Mouse (Mus musculus) induced T-regulatory cell, adult 2 months (primary cell): ENCODE measurements at regions not wholly inside any gene's neighbourhood (a gene's known extent, or its start where the extent isn't known, plus 50 kb on each side); places are given as distances from the start of the nearest gene placed in this dataset.

Source experiments
- DNase-seq: peaks from one replicate; pipeline ENCODE4 v3.0.0-alpha.2; 2012; ENCODE audit warnings: low read depth

DNA sequence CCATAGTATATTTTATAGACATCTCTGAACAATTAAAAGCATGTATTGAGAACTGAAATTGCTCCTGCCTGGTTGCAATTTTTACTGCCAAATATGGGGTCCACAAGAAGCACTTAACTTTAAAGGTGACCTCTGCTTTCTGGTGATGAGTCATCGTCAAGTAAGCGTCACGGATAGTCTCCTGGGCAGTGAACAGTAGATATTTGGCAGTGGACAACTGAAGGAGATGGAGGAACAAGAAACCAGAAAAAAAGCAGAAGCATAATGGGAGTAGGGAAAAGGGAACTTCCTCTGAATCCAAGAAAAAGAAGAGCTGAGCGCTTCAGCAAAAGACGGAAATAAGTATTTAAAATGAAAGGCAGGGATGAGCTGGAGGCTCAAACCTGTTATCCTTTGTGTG is 199.3 kb downstream of the Sox4 start:
- no peak for DNase-seq

DNA sequence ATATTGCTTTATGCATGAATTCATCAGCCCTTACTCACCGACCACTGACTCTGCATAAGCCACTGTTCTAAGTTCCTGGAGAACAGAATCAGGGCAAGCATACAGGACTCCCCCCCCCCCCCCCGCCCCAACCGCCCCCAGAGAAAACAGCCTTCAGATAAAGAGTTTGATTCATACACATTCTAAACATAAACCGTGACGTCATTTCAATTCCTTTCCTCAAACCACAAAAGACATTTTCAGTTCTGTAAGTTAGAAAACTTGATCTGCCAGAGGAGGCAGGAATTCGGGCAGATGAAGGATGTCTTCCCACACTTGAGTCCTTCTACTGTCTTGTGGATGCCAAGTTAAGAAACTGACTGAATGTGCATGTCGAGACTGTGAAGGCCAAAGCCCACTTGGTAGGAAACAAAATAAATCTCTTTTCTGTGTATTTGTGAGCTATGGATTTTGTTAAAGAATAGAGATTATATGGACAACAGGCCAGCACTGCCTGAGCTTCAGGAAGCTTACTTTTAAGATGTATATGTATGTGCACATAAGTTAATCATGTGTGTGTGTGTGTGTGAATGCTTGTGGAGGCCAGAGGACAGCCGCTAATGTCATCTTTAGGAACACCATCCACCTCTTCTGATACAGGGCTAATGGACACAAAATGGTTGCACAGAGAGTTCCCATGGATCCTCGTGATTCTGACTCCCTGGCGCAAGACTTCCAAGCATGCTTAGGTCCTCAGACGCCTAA is 202.4 kb downstream of the Sox4 start:
- DNase-seq, result no peak

DNA sequence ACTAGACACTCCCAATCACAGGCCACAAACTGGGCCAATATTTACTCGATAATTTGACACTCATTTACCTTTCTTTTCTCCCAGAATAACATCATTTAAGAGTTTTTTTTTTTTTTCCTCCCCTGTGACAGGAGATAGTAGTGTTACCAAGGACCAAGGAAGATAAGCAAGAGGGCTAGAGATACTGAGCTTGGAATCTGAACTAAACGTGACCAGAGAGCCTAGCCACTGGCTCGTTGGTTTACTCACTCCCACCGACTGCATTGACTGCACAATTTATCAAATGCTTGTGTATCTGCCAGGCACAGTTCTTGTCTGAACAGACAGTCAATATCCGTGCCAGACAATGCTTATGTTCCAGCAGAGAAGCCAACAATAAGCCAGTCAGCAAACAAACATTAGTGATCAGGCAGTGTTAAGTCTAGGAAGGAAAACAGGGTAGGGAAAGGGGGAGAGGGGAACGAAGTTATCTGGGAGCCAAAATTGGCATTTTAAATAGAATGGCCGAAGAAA is 213.3 kb downstream of the Sox4 start:
- DNase-seq, result no peak

DNA sequence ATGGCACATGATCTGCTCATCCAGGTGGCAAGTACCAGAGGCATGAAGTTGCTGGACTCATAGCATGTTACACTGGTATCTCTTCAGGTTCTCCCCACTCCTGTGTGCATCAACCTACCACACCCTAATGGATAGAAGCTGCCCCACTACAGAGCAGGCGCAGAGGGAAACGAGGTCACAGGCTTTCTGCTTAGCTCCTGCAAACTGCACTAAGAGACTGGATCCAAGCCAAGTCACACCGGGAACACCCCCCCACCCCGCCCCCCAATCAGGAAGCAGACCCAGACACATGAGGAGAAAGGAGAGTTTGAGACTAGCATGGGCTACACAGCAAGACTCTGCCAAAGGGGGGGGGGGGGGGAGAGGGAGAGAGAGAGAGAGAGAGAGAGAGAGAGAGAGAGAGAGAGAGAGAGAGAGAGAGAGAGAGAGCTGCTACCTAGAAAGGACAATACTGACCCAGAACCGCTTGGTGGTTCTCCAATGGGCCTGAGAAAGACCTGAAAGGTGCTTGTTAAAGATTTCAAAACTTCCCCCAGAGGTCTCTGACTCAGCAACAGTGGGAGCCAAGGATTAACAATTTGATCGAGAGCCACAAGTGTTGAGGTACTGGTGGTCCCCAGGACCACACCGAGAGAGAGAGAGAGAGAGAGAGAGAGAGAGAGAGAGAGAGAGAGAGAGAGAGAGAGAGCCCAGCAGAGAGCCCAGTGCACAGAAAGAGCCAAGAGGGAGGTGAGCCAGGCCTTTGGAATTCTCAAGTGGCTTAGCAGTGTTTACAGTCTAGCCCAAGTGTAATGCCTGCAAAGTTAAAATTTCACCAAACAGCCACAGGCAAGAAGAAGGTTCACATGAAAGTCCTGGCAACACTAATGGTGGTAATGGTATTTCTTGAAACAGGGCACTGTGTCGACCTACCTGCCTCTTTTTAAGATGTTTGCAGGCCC is 215.1 kb downstream of the Sox4 start:
- no peak for DNase-seq

DNA sequence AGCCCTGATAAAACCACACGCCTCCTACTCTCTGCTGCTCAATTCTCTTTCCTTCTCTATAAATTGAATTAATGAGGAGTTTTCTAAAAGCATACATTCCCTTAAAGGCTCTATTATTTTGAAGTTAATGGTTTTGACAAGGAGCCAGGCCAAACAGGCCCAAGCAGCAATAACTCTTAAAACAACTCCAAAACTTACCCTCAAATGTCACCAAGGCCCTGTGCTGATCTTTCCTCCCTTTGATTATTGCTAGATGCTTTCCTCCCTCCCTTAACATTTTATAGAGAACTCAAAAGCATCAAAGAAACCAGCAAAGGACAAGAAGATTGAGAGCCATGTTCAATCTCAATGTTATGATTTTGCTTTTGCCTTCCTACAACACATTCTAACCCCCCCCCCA is 221.0 kb downstream of the Sox4 start:
- DNase-seq, result no peak

DNA sequence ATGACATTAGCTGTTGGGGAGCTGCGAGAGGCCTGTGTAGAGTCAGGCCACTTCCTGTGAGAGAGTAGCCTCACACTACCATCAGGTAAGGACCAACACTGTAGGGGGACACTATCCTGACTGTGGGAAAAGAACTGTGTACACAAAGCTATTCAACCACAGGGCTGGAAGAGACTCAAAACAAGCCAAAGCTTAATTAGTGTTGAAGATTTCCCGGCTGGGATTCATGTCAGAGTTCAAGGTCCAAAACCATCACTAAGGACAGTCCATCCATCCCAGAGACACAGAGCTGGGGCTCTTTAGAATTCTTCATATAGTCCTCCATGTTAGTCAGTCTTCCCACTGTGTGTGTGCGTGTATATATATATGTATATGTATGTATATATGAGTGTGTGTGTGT is 221.5 kb downstream of the Sox4 start:
- DNase-seq, result no peak

DNA sequence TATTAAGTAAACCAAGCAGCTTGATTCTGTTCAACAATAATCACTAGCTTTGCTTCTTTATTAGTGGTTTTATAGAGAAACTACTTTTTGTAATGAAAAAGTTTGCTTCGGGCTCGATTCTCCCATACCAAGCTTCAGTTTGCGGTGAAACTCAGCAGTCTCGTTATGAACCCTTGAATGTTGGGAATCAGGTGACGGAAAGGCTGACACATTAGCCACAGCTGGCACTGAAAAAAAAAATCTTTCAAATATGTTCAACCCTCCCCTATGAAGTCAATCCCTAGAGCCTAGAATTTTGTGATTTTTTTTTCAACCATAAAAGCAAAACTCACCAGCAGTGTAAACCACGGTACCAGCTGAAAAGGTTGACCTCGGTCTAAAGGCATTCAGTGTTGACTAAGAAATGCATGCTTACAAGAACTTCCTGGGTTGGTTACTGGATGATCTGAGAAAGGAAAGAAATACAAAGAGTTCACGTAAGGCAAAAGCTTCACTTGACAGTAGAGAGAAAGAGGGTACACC is 223.4 kb downstream of the Sox4 start:
- DNase-seq, result no peak

DNA sequence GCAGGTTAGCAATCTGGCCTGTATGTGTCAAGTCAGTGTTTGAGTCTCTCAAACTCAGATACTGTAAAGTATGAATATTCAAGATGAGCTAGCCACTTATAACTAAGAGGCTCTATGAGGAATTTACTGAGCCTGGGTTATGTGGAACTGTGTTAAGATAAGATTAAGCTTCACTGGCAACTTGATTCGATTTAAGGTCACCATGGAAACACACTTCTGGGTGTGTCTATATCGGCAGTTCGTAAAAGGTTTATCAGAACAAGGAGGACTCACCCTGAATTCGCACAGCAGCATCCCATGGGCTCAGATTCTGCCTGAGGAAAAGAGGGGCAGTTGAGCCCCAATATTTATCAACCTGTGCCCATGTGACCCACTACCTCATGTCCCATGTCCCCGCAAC is 224.7 kb downstream of the Sox4 start:
- no peak for DNase-seq

DNA sequence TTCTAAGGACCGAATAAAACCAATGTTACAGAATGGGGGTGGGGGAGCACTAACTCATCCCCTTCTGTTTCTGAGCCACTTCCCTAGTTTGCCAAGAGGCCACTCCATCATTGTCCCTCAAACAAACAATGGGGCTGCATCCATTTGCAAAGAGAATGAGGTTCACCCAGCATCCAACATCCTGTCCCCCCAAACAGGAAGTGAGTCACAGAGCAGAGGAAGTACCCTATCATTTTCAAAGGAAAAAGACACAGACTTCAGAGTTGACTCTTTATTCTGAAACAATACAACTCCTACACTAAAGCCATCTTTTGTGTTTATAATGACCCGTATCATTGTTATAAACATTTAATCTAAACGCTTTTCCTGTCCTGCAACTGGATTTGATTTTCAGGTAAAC is 229.2 kb downstream of the Sox4 start:
- peak; percentile 6 for DNase-seq

DNA sequence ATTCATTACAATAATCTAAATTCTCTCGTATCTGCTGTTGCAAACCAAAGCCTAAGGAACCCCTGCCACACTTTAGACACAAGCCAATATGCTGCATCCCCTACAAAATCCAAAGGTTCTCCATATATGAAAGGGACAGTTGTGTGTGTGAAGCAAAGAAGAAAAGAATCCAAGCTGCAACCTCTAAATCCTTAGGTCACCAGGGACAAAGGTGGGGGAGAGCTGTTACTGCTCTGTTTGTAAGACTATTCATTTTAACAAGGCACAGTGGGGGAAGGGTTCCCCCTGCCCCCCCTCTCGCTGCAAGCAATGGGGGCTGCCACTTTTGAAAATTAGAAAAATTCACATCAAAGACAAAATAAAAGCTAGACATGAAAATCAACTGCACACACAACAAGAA is 231.4 kb downstream of the Sox4 start:
- no peak for DNase-seq

DNA sequence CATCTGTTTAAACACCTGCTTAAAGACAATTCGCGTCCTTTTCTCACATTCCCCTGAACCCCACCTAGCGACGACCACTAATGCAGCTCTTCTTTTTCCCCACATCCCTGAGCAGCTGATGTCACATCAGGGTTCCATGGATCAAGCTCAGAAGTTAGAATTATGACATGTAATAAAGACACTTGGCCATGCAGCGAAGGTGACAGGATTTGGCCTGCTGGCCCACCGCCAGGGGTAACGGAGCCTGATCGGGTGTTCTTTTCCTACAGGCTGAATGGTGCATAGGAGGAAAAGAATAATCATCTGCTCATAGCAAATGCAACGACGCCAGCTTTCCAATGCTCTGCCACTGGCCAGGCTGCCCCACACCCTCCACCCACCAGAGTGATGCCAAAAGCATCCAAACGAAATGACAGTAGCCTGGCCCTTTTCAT is 231.9 kb downstream of the Sox4 start:
- DNase-seq, result no peak

DNA sequence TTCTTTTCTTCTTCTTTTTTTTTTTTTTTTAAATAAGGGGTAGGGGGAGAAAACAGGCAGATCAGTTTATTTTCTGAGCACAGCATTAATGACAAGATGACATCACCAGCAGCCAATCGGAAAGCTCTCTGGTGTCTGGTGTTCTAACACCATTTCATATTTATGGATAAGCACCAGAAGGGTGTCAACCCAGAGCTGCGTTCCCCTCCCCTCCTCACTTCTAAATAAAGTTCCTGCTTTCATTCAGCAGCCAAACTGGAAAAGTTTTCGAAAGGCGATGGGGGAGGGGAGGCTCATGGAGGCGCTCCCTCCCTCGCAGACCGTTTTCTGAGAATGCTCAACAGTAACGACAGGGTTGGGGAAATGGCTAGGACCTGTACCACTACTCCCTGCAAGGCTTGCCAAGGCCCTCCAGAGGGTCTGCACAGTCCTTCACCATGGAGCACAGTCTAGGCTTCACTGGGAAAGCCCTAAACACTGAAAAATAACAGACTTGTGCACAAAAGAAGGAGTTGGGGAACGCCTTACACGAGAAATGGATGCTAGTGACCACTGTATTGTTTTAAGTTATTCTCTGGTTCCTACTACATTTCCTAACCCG is 232.8 kb downstream of the Sox4 start:
- peak; percentile 7 for DNase-seq

DNA sequence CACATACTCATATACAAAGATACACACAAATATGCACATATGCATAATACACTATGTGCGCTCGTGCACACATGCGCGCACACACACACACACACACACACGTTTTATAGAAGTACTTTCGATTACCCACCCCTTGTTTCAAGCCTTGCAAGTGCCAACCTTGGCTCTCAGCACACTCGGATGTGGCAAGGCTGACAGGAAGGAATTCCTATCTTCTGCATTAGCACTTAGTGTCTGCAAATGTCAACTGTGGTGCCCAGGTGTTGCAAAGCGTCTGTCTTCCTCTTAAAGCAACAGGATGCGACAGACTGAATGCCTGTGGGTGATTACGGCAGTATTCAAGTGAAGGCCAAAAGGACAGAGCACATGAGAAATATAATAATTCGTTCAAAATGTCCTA is 233.3 kb downstream of the Sox4 start:
- peak; percentile 20 for DNase-seq

DNA sequence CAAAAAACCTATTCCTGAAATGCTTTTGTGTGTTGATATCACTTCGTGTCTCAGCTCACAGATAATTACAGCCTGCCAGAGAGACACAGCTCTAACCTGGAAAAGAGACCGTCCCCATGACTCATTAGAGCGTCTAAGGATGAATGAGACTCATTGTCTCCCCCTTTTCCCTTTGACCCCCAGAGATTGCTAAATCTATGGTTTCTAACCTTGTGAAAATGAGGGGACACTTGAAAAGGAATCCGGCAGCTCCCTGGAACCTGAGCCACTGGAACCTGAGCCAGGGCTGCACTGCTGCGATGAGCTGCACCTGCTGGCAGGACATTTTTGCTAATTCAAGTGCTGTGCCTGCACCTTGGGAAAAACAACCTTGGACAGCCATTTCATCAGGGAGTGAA is 234.6 kb downstream of the Sox4 start:
- no peak for DNase-seq

DNA sequence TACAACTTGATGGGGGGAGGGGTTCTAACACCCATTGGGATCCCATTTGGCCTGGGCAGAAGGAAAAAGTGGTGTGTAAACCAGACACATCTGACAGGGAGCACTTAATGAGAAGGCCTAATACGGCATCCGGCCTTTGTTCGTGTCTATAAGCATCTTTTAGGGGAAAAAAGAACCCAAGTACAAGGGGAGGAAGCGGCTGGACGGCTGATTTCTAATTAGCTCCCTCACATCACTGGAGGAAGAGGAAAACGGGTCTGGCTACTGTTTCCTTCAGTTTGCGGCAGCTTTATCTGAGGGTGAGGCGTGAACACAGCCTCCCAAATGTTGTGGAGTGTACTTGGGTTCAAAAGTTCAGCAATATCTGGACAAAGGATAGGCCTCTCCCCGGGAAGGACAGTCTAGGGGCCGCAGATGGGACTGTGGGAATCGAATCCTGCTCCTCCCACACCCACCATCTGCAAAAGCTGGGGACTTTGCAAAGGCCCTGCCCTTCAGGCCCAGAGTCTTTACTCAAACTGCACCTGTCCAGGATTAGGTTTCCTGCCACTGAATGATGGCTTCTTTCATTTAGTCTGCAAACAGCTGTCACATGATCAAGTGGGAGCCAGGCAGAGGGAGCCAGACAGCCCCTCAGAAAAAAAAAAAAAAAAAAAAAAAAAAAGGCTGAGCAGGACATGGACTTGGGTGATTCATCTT is 235.2 kb downstream of the Sox4 start:
- DNase-seq, result no peak

DNA sequence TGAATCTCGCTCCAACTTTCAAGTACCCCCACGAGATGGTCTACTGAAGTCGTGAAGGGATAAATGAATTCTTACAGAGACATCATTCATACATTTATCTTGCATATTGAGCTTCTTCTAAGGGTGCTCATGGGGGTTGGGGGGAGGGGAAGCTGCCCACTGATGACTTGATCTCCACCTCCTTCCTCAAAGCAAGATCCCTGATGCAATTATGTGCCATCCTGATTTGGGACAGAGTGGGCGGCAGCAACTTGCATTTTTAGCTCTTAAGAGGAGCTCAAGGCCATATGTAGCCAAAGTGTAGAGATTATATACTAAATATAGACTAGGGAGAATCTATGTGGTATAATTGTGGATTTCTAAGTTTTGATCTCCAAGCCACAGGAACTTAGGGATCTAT is 236.1 kb downstream of the Sox4 start:
- no peak for DNase-seq

DNA sequence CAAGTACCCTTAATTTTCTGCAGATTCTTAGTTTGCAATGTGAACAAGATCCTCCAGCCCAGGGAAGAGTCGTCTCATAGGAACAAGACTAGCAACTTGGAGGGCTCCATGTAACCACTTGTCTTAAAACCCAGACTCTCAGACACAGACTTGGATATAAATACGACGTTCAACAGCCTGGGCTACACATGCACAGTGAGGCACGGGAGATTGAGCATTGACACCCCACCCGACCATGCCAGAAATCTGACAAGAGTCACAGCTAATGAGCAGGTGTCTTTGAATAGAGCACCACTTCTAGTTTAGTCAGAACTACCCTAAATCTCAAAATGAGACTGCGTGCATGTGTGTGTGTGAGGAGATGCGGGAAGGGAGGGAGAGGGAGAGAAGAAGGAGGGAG is 243.5 kb downstream of the Sox4 start:
- no peak for DNase-seq

DNA sequence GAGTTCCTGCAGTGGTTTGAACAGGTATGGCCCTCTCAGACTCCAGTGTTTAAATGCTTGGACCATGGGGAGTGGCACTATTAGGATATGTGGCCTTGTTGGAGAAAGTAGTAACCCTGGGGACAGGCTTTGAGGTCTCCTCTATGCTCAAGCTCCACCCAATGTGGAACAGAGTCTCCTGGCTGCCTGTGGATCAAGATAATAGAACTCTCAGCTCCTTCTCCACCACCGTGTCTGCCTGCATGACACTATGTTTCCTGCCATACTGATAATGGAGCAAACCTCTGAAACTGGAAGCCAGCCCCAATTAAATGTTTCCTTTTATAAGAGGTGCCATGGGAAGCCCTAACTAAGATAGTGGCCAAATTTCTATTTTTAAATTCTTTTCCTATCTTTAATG is 252.2 kb downstream of the Sox4 start:
- no peak for DNase-seq

DNA sequence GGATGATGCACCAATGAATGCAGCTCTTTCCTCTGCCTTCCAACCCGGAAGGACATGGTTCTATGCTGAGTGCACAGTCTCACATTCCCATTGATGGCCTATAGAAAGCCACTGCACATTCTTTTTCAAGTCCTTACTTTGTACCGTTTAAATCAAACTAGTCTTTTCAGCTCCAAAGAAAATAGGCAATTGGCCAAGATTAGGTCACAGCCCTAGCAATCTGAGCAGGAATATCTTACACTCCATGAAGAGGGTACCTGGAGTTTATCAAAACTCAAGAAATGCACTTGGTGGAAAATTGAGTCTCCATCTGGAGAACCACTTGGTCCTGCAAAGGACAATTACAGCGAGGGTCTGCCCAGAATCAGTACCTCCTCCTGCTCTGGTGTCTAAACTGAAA is 253.4 kb downstream of the Sox4 start:
- DNase-seq, result no peak

DNA sequence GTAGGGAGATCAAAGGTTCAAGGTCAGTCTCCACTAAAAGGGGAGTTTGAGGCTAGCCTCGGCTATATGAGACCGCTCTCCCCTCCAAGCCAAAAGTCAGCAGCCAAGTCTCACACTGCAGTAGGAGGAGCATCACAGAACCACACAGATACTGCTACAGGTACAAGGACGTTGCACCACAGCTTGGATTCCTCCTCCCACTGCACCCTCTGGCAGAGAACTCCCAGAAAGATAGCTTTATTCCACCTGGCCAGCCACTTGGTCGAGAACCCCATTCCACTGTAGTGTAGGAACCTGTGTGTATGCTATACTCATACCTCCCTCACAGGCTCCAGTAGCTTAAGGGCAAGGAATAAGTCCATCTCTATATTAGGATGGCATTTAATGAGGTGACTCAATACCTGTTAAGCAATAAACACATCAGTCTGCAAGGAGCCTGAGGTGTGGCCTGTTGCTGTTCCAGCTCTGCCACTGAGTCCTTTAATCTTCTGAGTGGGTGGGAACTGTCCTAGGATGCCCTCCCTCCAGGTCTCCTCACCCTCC is 254.0 kb downstream of the Sox4 start:
- DNase-seq, result no peak

DNA sequence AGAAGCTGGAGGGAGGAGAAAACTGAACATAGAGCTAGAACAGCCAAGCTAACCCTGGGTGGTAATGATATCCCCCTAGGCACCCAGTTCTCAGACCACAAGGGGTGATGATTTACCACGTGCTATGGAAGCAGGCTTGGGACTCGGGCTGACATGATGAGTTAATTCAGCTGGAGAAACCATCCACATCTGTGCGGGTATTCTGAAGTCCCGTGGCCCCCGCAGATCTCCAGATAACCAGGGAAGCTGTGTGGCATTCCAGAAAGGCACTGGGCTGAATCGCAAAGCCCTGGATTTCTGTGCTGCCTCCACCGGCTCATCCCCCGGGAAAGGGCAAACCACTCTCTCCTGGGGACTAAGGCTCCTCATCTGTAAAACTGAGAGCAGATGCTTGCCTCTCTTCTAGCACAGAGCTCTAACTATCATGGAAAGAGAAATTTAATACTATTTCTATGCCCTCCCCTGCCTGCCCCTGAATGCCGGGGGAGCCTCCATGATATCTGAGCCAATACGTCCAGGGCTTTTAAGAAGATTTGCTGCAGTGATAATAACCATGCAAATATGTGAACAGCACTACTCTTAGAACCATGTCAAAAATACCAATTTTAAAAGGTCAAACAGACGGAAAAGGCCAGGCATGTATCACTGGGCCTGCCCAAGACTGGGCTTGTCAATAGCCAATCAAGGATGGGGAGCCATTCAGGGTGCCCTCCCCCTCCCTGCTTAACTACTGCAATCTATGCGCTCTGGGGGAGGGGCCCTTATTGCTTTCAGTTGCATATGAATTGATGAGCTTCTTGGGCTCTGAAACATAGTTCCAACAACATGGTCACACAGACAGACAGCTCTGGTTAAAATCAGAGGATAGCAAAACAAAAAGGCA is 255.5 kb downstream of the Sox4 start:
- DNase-seq, result no peak
